Mouse (Mus musculus) adipose tissue, adult 10 weeks (tissue): ENCODE measurements around the gene Slc6a5. TPM values are rescaled to one million over a fixed set of nuclear protein-coding genes. Genes with fewer than 3 reads are reported as not detected.

Source experiments
- polyA plus RNA-seq: library from polyadenylated mRNA; stranded (reverse); fragments of 350-450 nt; fragmentation: Illumina TruSeq; extraction: RNeasy Lipid Tissue Mini Kit (QIAGEN cat#74804); gene quantifications from one replicate; pipeline ENCODE4 v1.2.3, GENCODE M21; 2014; ENCODE audit warnings: low read depth, low replicate concordance

The Slc6a5 gene
- polyA plus RNA-seq, result 0.05 TPM

GRCm38 (mm10) chr7:49909850-49910249, at the start of gene Slc6a5:
Gene Slc6a5, plus strand, starts transcription at chr7:49910146.

GRCm38 (mm10) chr7:49974841-49975440, 65.0 kb downstream of the Slc6a5 start, which contains the start of gene Nell1:
Gene Nell1, plus strand, starts transcription at chr7:49974864.

Other genes with a start within 250 kb of the Slc6a5 start
- 19.9 TPM for gene Htatip2, start 151.0 kb upstream of the Slc6a5 start, polyA plus RNA-seq
- gene Prmt3, start 131.8 kb upstream of the Slc6a5 start, polyA plus RNA-seq, result 9.3 TPM
- gene Nell1, start 64.7 kb downstream of the Slc6a5 start, polyA plus RNA-seq, result 0.24 TPM